Mouse (Mus musculus) heart, embryonic 16.5 days (tissue): ENCODE results near the gene Ece1. TPM values are rescaled to one million over a fixed set of nuclear protein-coding genes. Genes with fewer than 3 reads are reported as not detected.
A peak's percentile ranks its signal among the peaks of the same experiment; 100 is the strongest.

ENCODE experiments used
- ATAC-seq: fragments of 200-750 bp; cut with Nextera tagmentation; replicated peaks from 2 replicates; pipeline ENCODE4 v1.8.0; 2017; ENCODE audit warnings: moderate number of reproducible peaks; ENCODE audit not compliant: insufficient read depth, low FRiP score; ENCODE audit errors: extremely low read depth
- H3K27ac ChIP-seq: fragments of 300-500 bp; sonication (generic); 2 replicates; pipeline ENCODE4 v1.5.1; 2014; ENCODE audit warnings: mild to moderate bottlenecking, low read length, control low read depth, moderate library complexity
- H3K27me3 ChIP-seq: fragments of 300-500 bp; sonication (generic); 2 replicates; pipeline ENCODE4 v1.6.1; 2014; ENCODE audit warnings: low read length, mixed read lengths; ENCODE audit not compliant: control insufficient read depth, insufficient read depth
- H3K36me3 ChIP-seq: fragments of 300-500 bp; sonication (generic); 2 replicates; pipeline ENCODE4 v1.6.1; 2014; ENCODE audit not compliant: control insufficient read depth, insufficient read depth
- H3K4me1 ChIP-seq: fragments of 300-500 bp; sonication (generic); 2 replicates; pipeline ENCODE4 v1.6.1; 2014; ENCODE audit warnings: low read length, mixed read lengths; ENCODE audit not compliant: control insufficient read depth, insufficient read depth
- H3K4me2 ChIP-seq: fragments of 300-500 bp; sonication (generic); 2 replicates; pipeline ENCODE4 v1.6.1; 2014; ENCODE audit warnings: low read depth, mild to moderate bottlenecking, control low read depth, low read length
- H3K4me3 ChIP-seq: fragments of 300-500 bp; sonication (generic); 2 replicates; pipeline ENCODE4 v1.5.1; 2014; ENCODE audit warnings: mild to moderate bottlenecking, control low read depth, low read length
- H3K9ac ChIP-seq: fragments of 300-500 bp; sonication (generic); 2 replicates; pipeline ENCODE4 v1.6.1; 2014; ENCODE audit warnings: low read length, control low read depth
- H3K9me3 ChIP-seq: fragments of 300-500 bp; sonication (generic); replicated peaks from 2 replicates; pipeline ENCODE4 v1.6.1; 2016; ENCODE audit warnings: low read length; ENCODE audit not compliant: control insufficient read depth
- WGBS: fragments of 180-500 bp; shearing (Covaris S2); extraction: QIAGEN DNeasy Blood & Tissue Kit; methylation state at CpG from one replicate; pipeline ENCODE4 v1.1.7; 2014; 5-methylcytosine and 5-hydroxymethylcytosine counted together
- polyA plus RNA-seq: library from polyadenylated mRNA; unstranded; fragments of >200 nt; fragmentation: Nextera tagmentation; extraction: Ambion mirVana; gene quantifications from 2 replicates; pipeline ENCODE4 v1.2.1, GENCODE M21; 2015

Gene Ece1
- polyA plus RNA-seq, 1 experiment from 2014 or later = 69.2 TPM

DNA sequence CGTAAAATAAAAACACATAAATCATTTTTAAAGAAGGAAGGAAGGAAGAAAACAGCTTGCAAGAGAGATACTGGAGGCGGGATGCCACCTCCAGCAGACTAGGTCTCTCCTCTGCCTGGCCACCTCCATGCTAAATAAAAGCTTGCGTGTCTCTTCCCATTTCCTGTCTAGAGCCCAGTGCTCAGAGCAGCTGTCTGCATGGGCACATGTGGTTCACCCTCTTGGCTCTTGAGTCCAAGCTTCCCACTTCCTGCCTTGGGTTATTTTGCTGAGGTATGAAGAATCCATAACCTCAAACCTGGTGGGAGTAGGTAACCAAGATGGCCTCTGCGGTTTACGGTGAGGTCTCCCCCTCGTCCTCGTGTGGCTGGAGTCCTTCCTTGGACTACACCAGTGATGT lies 36.5 kb downstream of the Ece1 start:
- Histone ChIP-seq H3K4me1 (peaks cover 20% of the 10 kb centered on the region), H3K4me3 (no peak overlapping the region), H3K36me3 (no peaks in the 10 kb centered on the region), H3K4me2 (no peak overlapping the region), H3K9ac (no peak overlapping the region), H3K27me3 (peaks cover 9% of the 10 kb centered on the region), H3K27ac (no peak overlapping the region), H3K9me3 (no peaks in the 10 kb centered on the region)
- WGBS = 82% methylated on average over 7 of the region's 7 CpGs
- no peak for ATAC-seq

DNA sequence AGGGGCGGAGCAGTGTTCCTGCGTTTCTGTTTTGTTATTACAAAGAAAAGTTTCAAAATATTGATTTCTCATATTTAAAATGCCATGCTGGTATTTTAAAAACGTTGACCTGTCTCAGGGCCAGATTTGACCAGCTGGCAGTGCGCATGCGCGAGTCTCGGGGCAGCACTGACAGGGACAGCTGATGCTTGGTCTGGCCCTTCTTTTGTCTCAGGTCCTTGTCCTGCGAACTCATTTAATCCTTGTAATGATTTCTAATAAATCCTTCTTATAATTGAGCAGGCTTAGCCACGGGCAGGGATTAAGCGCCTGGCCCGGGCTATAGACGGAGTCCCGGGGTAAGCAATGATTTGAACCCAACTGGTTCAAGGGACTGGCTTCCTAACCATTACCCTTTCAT lies 40.2 kb downstream of the Ece1 start:
- Histone ChIP-seq H3K9ac (no peak overlapping the region), H3K4me1 (peaks cover 9% of the 10 kb centered on the region), H3K4me3 (no peak overlapping the region), H3K27me3 (peaks cover 9% of the 10 kb centered on the region), H3K27ac (no peak overlapping the region), H3K4me2 (no peak overlapping the region), H3K36me3 (no peaks in the 10 kb centered on the region), H3K9me3 (no peaks in the 10 kb centered on the region)
- ATAC-seq = no peak
- 83% methylated on average over 13 of the region's 13 CpGs for WGBS

DNA sequence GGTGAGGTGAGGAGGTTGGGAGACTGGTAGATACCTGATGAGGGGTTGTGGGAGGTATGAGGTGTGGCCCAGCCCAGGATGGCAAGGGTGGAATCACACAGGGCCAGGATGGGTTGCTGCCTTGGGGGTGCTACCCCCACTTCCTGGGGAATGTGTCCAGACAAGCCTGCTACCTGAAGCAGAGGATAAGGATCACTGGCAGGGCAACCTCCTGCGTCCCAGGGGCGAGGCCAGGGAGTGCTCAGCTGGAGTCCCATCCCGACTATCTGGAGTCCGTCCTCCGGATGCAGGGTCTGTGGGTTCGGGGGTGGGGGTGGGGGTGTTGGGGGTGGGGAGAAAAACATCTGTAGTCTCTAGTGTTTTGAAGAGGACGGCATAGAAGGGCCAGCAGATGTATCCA lies 40.8 kb downstream of the Ece1 start:
- Histone ChIP-seq H3K27me3 (peaks cover 9% of the 10 kb centered on the region), H3K36me3 (no peaks in the 10 kb centered on the region), H3K27ac (no peak overlapping the region), H3K4me1 (peaks cover 6% of the 10 kb centered on the region), H3K4me3 (no peak overlapping the region), H3K9ac (no peak overlapping the region), H3K4me2 (no peak overlapping the region), H3K9me3 (no peaks in the 10 kb centered on the region)
- WGBS = 39% methylated on average over 7 of the region's 7 CpGs
- no peak for ATAC-seq

- H3K36me3 ChIP-seq = no peaks in the 10 kb centered on the region
- WGBS = 78% methylated on average over 13 of the region's 13 CpGs
- H3K4me1 ChIP-seq = peaks cover 8% of the 10 kb centered on the region
- no peak overlapping the region for H3K9ac ChIP-seq
- no peak overlapping the region for H3K4me3 ChIP-seq
- H3K27me3 ChIP-seq = no peaks in the 10 kb centered on the region; the same call in 1 of the 2 replicates
- no peak overlapping the region for H3K4me2 ChIP-seq
- no peaks in the 10 kb centered on the region for H3K9me3 ChIP-seq
- H3K27ac ChIP-seq = no peak overlapping the region
- no peak for ATAC-seq
Measured at GRCm38 (mm10) chr4:137904956-137905551, 43.0 kb downstream of the Ece1 start.

DNA sequence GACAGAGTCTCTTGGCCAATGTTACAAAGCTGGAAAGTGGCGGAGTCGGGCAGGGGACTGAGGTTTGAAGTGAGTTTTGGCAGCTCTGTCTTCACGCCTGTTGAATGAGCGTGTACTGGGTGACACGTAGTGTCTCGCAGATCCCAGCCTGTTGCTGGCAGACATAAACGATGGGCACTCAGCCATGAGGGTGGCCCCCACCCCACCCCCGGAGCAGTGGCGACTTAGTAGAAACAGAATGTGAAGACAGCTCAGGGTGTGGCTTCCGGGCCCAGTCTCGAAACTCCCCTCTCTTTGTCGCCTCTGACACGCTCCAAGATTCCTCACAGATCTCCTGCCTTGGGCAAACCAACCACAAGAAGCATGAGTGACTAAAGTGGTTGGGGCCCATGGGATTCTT lies 45.9 kb downstream of the Ece1 start:
- H3K4me2 ChIP-seq = no peak overlapping the region
- H3K4me1 ChIP-seq = peaks cover 13% of the 10 kb centered on the region
- peak; percentile 59 for ATAC-seq
- WGBS = 22% methylated on average over 13 of the region's 13 CpGs
- no peak overlapping the region for H3K9ac ChIP-seq
- no peak overlapping the region for H3K4me3 ChIP-seq
- no peaks in the 10 kb centered on the region for H3K9me3 ChIP-seq
- H3K27me3 ChIP-seq = no peaks in the 10 kb centered on the region
- no peak overlapping the region for H3K27ac ChIP-seq
- H3K36me3 ChIP-seq = no peaks in the 10 kb centered on the region

- no peak for ATAC-seq
- H3K27me3 ChIP-seq = no peaks in the 10 kb centered on the region
- H3K9ac ChIP-seq = no peak overlapping the region
- no peak overlapping the region for H3K4me3 ChIP-seq
- H3K4me2 ChIP-seq = no peak overlapping the region
- H3K4me1 ChIP-seq = peaks cover 17% of the 10 kb centered on the region
- H3K36me3 ChIP-seq = no peaks in the 10 kb centered on the region
- 81% methylated on average over 7 of the region's 7 CpGs for WGBS
- H3K27ac ChIP-seq = no peak overlapping the region
- H3K9me3 ChIP-seq = no peaks in the 10 kb centered on the region
Measured at GRCm38 (mm10) chr4:137908489-137908888, 46.5 kb downstream of the Ece1 start.

GRCm38 (mm10) chr4:137908915-137909314 lies 46.9 kb downstream of the Ece1 start:
- no peak overlapping the region for H3K4me2 ChIP-seq
- H3K36me3 ChIP-seq = no peaks in the 10 kb centered on the region
- no peak overlapping the region for H3K27ac ChIP-seq
- H3K4me1 ChIP-seq = peaks cover 21% of the 10 kb centered on the region
- H3K4me3 ChIP-seq = no peak overlapping the region
- no peak for ATAC-seq
- no peaks in the 10 kb centered on the region for H3K27me3 ChIP-seq
- 73% methylated on average over 4 of the region's 4 CpGs for WGBS
- no peaks in the 10 kb centered on the region for H3K9me3 ChIP-seq
- no peak overlapping the region for H3K9ac ChIP-seq

- no peak overlapping the region for H3K9ac ChIP-seq
- H3K36me3 ChIP-seq = no peaks in the 10 kb centered on the region
- peaks cover 21% of the 10 kb centered on the region for H3K4me1 ChIP-seq
- 51% methylated on average over 4 of the region's 4 CpGs for WGBS
- no peak for ATAC-seq
- H3K4me3 ChIP-seq = no peak overlapping the region
- H3K27ac ChIP-seq = no peak overlapping the region
- H3K4me2 ChIP-seq = no peak overlapping the region
- no peaks in the 10 kb centered on the region for H3K27me3 ChIP-seq
- no peaks in the 10 kb centered on the region for H3K9me3 ChIP-seq
Measured at GRCm38 (mm10) chr4:137909471-137909870, 47.4 kb downstream of the Ece1 start.

DNA sequence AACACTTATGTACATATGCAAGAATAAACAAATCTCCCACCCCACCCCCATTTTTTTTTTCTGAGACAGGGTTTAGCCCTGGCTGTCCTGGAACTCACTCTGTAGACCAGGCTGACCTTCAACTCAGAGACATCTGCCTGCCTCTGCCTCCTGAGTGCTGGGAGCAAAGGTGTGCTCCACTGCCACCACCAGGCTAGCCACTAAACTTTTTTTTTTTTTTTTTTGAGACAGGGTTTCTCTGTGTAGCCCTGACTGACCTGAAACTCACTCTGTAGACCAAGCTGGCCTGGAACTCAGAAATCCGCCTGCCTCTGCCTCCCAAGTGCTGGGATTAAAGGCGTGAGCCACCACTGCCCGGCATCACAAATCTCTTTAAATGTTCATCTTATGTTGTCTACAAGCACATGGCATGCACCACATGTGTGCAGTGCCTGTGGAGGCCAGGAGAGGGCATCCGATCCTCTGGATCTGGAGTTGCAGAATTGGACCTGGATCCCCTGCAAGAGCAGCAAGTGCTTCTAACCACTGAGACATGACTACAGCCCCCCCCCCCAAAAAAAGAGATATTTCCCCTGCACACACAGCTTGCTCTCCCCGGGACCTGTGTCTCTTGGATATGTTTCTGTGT lies 48.5 kb downstream of the Ece1 start:
- no peak overlapping the region for H3K27ac ChIP-seq
- WGBS = 96% methylated on average over 5 of the region's 5 CpGs
- H3K36me3 ChIP-seq = no peaks in the 10 kb centered on the region
- H3K4me3 ChIP-seq = no peak overlapping the region
- no peak for ATAC-seq
- no peaks in the 10 kb centered on the region for H3K9me3 ChIP-seq
- H3K4me1 ChIP-seq = peaks cover 21% of the 10 kb centered on the region
- no peak overlapping the region for H3K4me2 ChIP-seq
- H3K27me3 ChIP-seq = no peaks in the 10 kb centered on the region
- no peak overlapping the region for H3K9ac ChIP-seq
